8 mouse cellular contexts compared by ENCODE assay signal in genomic region chr1:118772261-118772660, GRCm38 (mm10).
DNase-seq lines count a peak whose midpoint lies in the region; ATAC-seq and TF ChIP-seq lines count a peak whose summit lies in the region.

No protein-coding gene starts in this region.

- no peak overlapping the region for H3K27ac ChIP-seq in gastrocnemius, adult 2 months

- peak; percentile 83 for TF ChIP-seq CTCF in gastrocnemius, adult 2 months (IDR thresholded peaks at IDR 0.05)

- H3K4me3 ChIP-seq in gastrocnemius, adult 2 months, result no peak overlapping the region

- ATAC-seq in erythroid progenitor cell, adult 5-6 weeks (replicated peaks; ENCODE audit: low FRiP score, poor library complexity, severe bottlenecking), result no peak

- DNase-seq in 3134 (ENCODE audit: extremely low read depth, insufficient read length, low spot score) (peak; percentile 34), ES-CJ7 (ENCODE audit: low read depth, low spot score) (peak; percentile 93)
- DNase-seq in cerebellum, adult 11-12 months, result peak; percentile 40
- DNase-seq in gastrocnemius, adult 2 months, result peak; percentile 91
- DNase-seq in kidney, adult 9 months, result peak; percentile 75
- peak; percentile 53 to 62 for DNase-seq in lung, adult 18-20 months
- DNase-seq in right cerebral cortex, postnatal 25 days, result peak; percentile 24

- intact Hi-C loops in gastrocnemius, adult 2 months (cut with DNase I), result loop anchor here (10.0 kb wide), 1 partner anchor 283 kb away; the partner anchor contains the start of gene Gli2

Comparison
In these comparisons a context has a peak if more than half of its experiments do, and no peak if none do; other contexts are left out.
1. DNase-seq: peak in every context shown above with its lines; median percentile 93 in ES-CJ7; 91 in gastrocnemius, adult 2 months; 75 in kidney, adult 9 months; 58 in lung, adult 18-20 months; 40 in cerebellum, adult 11-12 months; 34 in 3134; 24 in right cerebral cortex, postnatal 25 days.